Mouse (Mus musculus) thymus, postnatal 4 days (tissue): ENCODE data around the gene Dnajc10.

Source experiments
- DNase-seq: peaks from one replicate; pipeline ENCODE4 v3.0.0; 2021

Gene Dnajc10

DNA sequence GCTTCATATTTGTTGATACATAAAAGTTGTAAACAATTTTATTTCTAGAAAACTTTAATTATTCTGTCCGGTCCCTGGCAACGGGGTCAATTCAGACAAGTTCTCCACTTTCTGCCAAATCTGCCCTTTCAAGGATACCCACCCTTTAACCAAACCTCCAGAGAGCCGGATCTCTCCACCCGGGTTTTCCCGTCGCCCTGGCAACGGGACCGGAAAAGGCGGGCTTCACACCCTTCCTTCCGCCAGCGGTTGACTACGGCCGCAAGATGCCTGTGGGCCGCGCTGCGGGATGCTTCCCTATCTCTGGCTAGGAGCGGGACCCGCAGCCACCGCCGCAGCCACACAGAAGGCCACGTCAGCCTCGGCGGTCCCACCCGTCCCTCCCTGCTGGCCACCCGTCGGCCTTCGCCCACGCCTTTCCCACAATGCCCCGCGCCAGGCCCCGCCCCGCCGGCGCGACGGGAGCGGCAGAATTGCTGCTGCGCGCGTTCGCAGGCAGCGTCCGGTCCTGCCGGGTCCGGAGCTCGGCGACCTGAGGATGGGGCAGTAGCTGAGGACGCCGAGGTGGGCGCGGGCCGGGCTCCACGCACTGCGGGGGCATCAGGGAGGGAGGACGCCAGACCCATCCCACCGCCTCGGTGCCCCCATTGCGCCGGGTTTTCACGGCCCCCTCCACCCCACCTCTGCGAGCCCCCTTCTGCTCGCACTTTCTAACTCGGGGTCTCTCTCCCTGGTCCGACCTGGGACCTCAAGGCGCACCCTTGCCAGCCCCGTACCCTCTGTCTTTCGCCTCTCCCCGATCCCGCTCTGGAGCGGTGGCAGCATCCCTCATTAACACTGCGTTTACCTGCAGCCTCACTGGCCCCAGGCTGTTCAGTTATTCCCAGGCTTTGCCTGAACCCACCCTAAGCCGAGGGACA, at the start of gene Dnajc10:
TSS of gene Dnajc10 (plus strand) at position 225 of the 920 bp plus-strand sequence.
- DNase-seq = peak; percentile 92

DNA sequence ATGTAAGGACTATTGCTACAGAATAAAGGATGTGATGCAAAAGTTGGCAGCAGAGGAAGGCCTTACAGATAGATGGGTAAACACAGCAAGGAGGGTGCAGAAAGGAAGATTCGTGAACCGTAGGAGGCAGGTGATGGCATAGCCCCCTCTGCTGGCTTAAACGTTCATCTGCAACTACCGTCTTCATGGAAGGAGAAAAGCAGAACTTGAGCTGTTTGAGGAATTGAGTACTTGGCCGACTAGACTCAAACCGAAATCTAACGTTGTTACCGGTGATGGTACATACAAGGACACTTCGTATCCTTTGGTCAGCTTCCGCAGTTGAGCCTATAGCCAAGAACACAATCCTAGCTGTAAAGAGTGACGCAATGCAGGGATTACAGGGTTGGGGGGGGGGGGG, 48.4 kb upstream of the Dnajc10 start:
- DNase-seq = peak; percentile 51

DNA sequence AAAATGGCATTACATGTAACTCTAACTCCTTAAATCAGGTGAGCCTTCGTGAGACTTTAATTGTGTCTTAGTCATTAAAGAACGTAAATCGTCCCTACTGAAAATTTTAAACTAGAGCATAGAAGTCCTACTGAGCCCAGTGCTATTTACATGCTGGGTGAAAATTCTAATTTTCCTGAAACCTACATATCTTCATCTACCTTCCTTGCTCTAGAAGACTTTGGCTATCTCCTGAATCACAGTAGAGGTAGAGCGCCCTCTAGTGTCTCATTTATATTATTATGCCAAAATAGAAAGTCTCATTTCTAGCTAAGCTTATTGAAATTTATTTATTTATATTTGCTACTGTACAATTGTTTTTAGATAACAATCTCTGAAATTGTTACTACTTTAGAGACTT, 47.2 kb upstream of the Dnajc10 start:
- no peak for DNase-seq

DNA sequence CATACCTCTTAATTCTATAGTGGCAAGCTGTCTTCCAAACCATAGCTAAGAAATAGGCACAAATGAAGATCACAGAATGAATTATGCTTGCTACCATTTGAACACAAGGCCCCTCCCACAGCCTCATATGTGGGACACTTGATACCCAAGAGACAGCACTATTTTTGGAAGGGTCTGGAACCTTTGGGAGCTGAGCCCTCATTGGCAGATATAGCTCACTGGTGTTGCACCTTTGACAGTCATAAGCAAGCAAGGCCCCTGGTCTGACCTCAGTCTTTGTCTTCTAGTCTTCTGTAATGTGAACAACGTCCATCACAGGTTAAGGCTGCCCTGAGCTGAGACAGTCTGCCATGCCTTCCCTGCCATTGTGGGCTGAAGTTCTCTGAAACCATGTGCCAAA, 43.8 kb upstream of the Dnajc10 start:
- DNase-seq = no peak

DNA sequence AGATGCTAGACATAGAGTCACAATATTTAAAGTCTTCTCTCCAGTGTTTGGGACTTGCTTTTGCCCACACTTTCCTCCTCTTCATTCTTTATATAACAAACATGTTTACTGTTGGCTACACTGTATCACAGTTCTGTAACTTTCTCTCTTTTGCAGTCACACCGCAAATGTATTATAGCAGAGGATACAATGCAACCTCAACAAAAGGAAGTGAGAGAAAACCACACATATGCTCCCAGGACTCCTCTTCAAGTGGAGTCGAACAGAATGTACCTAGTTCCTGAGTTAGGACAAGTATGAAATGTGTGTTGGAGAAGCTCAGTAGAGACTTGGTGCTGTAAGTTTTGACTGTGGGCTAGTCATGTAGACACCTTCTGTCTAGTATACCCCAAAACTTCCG, 42.2 kb upstream of the Dnajc10 start:
- no peak for DNase-seq

DNA sequence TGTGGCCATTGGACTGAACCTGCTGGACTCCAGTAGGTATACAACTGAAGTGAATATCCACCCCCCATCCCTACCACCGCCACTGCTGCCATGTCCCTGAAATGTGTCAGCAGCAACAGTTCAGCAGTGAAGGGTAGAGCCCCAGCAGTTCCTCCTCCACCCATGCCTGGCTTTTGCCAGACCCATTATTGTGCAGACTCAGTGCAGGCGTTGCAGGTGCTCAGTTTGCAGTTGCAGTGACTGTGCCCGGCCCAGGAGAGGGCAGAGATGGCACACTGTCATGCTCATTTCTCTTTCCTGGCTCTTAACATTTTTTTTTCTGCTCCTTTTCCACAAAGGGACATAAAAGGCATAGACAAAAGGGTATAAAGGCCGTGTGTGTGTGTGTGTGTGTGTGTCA, 41.5 kb upstream of the Dnajc10 start:
- no peak for DNase-seq

DNA sequence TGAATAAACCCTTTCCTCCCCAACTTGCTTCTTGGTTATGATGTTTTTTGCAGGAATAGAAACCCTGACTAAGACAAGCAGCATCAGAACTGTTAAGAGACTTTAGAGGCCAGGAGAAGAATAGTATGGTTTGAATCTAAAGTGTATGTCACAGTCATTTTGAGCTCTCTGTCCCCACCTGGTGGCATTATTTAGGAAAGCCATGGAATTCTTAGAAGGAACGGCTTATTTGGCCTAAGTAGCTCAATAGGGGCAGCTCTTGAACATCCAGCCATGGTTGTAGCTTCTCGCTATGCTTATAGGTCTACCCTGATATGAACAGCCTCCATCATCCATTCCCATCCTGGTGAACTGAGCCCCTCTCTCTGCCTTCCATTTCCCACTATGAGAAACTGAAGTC, 40.1 kb upstream of the Dnajc10 start:
- DNase-seq = no peak

DNA sequence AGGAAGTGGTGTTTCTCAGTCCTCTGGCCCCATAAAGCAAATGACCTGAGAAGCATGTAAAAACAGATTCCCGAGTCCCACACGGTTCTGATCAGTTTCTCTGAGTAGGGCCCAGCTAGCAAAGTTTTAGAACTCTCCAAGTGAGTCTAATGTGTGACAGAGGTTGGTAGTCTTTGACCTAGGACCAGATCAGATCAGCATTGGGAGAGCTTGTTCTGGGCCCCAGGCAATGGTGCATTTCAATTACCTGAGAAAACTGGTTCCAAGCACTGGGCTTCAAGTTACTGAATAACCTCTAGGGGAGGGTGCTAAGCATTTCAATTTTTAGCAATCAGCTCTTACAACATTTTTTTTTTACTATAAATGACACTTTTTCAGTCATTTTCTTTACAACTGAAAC, 33.1 kb upstream of the Dnajc10 start:
- no peak for DNase-seq

DNA sequence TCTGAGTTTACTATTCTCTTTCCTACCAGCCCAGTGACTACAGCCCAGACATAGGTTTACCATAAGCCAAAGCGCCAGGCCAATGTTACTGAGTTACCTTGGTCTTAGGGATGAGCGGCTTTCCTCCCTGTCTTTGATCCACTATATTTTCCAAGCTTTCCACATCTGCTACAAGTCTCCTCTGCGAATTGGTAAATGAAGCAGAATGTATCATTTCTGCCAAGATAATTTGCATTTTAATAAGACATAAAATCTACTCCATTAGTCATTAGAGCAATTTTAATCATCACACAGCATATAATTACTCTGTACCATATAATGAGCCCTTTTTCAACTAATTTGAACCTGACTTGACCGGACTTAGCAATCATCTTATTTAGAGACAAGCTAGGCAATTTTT, 28.9 kb upstream of the Dnajc10 start:
- DNase-seq = no peak

DNA sequence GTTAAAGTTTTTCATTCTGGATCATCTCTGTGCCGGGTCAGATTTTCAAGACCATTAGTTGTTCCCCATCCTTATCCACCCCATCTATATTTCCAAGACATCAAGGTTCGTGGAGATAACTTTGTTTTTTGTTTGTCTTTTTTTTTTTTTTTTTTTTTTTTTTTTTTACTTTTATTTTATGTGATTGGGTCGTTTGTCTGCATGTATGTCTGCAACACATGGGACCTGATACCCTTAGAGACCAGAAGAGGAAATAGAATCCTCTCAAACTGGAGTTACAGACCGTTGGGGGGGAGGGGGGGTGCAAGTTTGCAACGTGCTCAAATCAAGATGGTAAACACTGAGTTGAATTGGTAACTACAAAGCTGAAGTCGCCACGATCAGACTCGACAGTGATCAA, 23.1 kb upstream of the Dnajc10 start, which contains the start of gene Prdx6b:
TSS of gene Prdx6b (plus strand) at position 301 of the 400 bp plus-strand sequence.
- DNase-seq = no peak

DNA sequence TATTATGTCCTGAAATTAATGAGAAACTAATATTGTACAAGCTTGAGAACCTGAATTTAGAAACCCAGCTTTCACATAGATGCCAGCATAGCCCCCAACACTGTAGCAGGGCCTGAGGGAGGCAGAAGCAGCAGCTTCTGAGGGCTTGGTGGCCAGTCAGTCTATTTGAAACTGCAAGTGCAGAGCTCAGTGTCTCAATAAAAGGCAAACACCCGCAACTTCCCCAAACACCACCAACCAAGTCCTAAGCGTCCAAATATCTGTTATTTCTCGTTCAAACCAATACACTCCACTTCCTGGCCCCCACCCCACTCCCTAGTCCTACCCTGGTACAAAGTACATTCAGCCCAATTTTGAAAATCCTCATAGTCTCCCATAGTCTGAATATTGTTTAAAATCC, 16.9 kb upstream of the Dnajc10 start:
- no peak for DNase-seq

DNA sequence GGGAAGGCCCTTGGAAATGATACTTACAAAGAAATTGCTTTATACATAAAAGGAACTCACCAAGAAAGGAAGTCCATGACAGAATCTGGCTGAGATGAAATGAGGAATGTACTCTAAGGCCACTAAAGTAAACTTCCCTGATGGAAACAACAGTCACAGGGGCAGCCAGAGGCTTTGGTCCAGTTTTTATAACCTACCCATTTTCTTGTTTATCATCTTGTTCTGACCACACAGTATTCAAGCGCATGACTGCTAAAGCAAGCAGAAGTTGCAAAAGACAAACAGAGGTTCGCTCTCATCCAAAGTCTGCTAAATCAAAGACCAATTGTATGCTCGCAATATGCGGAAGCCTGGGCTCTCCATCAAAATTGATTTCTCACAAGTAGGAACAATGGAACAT, 14.5 kb upstream of the Dnajc10 start:
- DNase-seq = no peak

DNA sequence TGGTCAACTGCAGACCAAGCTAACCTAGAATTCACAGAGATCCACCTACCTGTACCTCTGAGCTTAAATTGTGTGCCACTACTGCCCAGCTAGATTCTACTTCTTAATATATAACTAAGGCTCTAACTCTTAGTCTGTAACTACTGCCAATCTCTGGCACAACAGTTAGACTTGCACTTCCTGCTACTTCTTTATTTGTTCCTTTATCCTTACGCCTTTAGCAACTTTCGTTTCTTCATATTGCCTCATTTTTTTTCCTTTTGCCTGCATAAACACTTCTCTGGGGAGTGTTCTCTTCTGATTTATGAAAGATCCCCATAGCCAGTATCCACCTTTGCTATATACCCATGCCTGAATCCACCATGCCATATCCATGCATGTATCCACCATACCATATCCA, 11.3 kb upstream of the Dnajc10 start:
- no peak for DNase-seq

DNA sequence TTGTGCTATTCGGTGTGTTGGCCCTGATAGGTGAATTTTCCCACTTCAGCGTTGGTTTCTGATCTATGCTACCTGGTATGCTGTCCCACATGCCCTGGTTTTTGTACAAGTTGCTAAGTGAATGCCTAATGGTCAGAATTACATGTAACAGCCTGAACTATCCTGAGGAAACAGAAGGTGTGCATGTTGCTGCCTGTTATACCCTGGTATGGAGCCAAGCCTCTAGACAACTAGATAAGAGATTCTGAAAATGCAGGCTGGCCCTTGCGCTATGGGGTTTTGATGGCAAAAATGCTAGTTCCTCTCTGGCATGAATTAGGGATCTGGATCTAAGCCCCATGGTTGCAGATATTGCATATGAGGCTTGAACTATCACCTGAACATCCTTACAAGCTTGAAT, 7.6 kb upstream of the Dnajc10 start:
- no peak for DNase-seq

DNA sequence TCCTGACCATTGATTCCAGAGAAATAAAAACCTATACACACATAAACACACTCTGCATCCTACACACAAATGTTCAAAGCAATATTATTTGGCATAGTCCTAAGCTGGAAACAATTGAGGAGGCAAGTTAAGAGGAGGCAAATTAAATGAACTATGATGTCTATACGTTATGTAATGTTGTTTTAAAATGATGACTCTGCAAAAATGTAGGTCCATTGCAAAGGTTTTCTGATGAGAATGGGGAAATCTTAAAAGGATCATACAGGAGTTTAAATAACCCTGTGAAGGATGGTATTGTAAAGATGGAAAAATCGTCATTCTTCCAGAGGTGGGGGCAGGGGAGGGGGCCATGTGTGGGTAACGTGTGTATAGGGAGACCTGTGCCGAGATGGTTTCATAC, 5.5 kb upstream of the Dnajc10 start:
- no peak for DNase-seq

DNA sequence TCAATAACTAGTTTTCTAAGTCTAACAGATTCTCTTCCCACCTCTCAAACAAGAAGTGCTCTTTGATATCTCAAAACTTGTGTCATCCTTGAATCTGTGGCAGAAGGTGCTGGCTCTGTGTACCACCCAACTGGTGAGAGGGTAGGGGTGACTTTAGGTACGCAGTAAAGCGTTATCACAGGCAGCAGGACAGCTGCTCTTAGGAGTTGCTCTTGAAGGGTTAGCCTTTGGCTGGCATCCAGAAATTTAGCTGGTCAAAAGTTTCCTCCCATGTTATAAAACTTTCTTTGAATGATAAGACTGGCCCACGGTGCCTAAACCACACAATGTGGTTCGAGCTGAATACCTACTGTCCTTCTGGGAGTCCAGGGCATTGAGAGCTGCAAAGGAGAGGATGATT, 4.5 kb upstream of the Dnajc10 start:
- DNase-seq = no peak

DNA sequence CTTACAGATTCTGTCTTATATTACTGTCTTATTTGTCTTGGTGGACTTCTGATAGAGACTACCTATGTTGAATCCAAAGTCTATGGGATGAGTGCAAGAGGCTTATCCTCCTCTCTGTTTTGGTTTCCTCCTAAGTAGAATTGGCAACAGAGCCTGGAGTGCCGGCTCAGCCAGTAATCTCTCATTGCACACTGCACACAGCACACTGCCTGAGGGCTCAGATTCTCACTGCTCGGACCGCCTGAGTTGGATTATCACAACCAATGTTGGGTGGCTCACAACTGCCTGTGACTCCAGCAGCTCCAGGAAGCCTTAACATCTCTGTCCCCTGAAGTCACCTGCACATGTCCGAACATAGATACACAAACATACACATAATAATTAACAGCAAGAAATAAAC, 3.9 kb upstream of the Dnajc10 start:
- DNase-seq = no peak

DNA sequence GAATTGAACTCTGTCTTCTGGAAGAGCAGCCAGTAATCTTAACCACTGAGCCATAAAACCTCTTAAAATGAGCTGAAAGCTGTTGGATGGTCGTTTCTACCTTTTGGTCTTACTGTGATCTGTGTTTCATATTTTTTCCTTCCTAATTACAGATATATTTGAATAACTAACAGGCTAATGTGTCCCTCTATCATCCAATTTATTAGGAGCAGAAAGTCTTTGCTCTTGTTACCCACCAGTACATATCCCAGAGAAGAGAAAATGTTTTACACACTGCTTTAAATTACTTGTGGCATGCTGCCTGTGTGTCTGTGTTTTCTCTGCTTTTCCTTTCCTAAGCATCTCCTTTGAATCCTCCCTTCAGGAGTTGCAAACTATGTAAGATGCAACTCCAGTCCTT, 1.1 kb upstream of the Dnajc10 start:
- no peak for DNase-seq

DNA sequence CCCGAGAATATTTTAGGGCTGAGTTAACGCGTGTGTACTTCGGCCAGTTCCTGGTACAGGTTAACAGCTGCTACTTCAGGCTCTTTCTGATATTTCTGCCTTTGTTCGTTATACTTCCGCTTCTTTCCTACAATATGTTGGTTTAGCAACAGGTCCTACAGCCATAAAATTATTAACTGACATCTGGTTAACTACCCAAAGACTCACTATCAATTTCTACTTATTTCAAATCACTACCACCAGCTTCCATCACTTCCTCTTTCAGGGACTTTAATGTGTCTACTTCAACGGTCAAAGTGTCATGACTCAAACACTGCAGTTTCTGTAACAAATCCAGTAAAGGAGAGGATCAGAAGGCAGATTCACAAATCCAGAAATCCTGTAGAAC, 418 bp upstream of the Dnajc10 start:
- DNase-seq = no peak

DNA sequence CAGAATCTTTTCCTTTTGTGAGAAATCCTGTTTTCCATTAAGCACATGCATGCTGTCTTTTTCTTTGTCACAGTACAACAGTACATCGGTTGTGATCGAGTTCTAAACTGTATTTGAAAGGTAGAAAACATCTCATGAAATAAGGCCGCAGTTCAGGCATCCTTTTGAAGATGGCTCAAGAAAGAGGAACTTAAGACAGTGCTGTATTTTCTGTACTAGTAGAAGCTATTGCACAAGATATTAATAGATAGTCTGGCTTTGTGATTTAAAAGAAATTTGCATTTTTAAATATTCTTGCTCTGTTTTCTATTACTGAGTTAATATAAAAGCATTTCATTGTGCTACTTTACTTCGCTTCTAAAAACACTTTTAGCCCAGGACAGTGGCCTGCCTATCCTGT, 7.6 kb downstream of the Dnajc10 start:
- DNase-seq = no peak

DNA sequence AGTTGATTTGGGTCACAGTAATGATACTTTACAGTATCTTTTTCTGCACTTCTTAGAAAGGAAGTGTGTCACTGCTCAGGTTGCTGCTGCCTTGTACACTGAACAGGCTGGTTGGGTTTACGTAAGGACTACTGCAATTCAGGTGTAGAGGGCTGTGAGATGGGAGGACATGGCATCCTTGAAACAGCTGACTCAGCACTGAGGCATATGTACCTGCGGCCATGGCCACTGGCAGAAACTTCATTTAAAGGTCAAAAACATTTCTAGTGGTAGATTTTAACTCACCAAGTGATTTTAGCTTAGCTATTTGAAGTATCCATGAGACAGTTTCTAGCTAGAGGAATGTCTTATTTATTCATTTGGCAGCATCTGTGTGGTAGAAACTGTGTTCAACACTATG, 10.5 kb downstream of the Dnajc10 start:
- DNase-seq = no peak

DNA sequence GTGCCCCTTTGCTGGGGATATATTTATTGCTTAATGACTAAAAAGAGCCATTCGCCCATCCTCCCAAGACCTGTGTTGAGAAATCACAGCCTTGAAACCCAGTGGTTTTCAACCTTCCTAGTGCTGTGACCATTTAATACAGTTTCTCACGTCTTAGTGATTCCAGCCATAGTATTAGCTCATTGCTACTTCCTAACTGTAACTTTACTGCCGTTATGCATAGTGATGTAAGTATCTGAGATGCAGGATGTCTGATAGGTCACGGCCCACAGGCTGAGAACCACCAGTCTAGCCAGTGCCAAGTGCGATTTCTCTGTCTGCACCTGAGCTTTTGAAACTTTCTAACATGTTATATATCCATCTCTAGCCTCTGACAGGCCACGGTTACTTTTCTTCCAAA, 12.0 kb downstream of the Dnajc10 start:
- no peak for DNase-seq

DNA sequence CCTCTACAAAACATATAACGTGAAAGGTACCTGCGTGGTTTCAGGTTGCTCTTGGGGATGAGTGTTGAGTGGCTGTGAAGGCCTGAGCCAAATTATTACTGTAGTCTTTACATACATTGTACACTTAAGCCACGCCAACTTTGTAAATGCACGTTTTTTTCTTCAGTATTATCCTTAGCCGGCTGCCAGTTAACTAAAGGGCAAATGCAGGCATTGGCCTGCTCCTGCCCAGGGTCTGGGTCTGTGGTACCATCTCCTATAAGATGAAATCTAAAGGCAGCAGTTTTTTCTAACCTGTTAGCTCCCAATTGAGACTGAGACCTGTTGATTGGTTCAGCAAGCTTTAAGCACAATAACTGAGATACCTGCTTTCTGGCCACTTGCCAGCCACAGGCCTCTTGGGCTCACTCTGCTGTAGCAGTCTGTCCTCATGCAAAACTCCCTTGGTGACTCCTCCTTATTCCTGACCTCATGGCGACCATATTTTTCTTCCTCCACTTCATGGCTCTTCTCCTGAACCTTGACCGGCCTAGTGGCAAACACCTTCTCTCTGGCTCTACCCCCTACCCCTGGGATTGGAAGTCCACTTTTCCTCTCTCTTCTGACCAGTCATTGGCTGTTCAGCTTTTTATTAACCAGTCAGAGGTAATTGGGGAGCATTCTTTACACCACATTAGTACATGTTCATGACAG, 13.8 kb downstream of the Dnajc10 start:
- no peak for DNase-seq

DNA sequence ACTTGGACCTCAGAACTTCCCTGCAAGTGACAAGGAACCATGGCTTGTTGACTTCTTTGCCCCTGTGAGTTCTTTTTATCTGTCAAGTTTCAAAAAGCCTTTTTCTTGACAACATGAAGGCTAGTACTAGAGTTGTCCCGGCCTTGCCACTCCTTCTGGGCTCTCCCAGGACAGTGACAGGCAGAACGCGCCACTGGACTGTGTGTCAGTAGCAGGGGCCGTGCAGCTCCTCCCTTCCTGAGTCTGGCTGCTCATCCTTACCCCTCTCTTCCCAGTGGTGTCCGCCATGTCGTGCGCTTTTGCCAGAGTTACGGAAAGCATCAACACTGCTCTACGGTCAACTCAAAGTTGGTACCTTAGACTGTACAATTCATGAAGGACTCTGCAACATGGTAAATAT, 25.3 kb downstream of the Dnajc10 start:
- DNase-seq = no peak

DNA sequence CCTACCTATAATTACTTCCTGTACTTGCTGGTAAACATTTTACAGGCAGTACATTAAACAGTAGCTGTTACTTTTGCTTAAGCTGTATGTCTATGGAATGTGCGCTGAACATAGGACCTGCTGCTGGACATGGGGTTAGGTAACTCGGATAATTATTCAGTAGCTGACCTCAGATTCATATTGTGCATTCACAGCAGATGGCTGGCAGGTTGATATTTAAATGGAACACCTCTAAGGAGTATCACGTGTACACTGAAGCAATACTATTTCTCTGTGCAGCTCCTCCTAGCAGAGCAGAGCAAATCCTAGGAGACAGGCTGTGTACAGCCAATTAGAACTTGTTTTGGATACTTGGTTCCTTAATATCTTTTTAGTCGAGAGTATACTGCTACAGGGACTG, 39.3 kb downstream of the Dnajc10 start:
- DNase-seq = no peak
